Comparison of ENCODE assay signal across 12 mouse cellular contexts in genomic region chr14:122471449-122472085, GRCm38 (mm10). TPM values are rescaled to one million over a fixed set of nuclear protein-coding genes. Genes with fewer than 3 reads are reported as not detected.
DNase-seq lines count a peak whose midpoint lies in the region; ATAC-seq and TF ChIP-seq lines count a peak whose summit lies in the region.
"Had no signal": no experiment of that assay in that cellular context is flagged by ENCODE, and none has a peak within 500 bp of the region (broad histone marks: within the 10 kb centered on the region; RNA-seq: fewer than 3 reads in every experiment).

No protein-coding gene starts in this region.

- peak overlapping the region; percentile 62 for H3K4me2 ChIP-seq in midbrain, embryonic 11.5 days

- H3K4me1 ChIP-seq in midbrain, embryonic 11.5 days (ENCODE audit: control insufficient read depth, insufficient read depth, low read length), result peaks cover 11% of the 10 kb centered on the region
- H3K4me1 ChIP-seq in lung, adult 2 months (ENCODE audit: control insufficient read depth, insufficient read depth, low read length), result peaks cover 4% of the 10 kb centered on the region; the same call in 1 of the 2 replicates
- H3K4me1 ChIP-seq in kidney, adult 2 months (ENCODE audit: control insufficient read depth, insufficient read depth, low read length), result no peaks in the 10 kb centered on the region

- peak; percentile 27 for DNase-seq in 3134 (ENCODE audit: extremely low read depth, insufficient read length, low spot score)
- peak; percentile 78 to 84 for DNase-seq in cerebellum, postnatal 14 days
- peak; percentile 42 for DNase-seq in forelimb bud, embryonic 11.5 days (ENCODE audit: low read depth, low spot score)
- peak; percentile 93 for DNase-seq in midbrain, embryonic 11.5 days (ENCODE audit: low spot score, missing footprints)
- DNase-seq in natural killer cell, adult 2 months (ENCODE audit: low spot score in 2 of 2), result no peak
- DNase-seq in frontal cortex, postnatal 10 days (ENCODE audit: low spot score in 2 of 2), result no peak
- no peak for DNase-seq in lung, adult 2 months
- no peak for DNase-seq in kidney, adult 2 months
- DNase-seq: right cerebral cortex, postnatal 4 days had no signal

- no peaks in the 10 kb centered on the region for H3K9me3 ChIP-seq in midbrain, embryonic 11.5 days (ENCODE audit: control insufficient read depth, low read length)

- peak overlapping the region; percentile 59 for H3K9ac ChIP-seq in midbrain, embryonic 11.5 days (ENCODE audit: low read length)
- H3K9ac ChIP-seq: liver, embryonic 14.5 days had no signal

- no peaks in the 10 kb centered on the region for H3K36me3 ChIP-seq in midbrain, embryonic 11.5 days (ENCODE audit: control insufficient read depth, insufficient read depth, low read length)
- no peaks in the 10 kb centered on the region for H3K36me3 ChIP-seq in kidney, adult 2 months (ENCODE audit: control insufficient read depth, insufficient read depth, low read length)

- WGBS in midbrain, embryonic 11.5 days, result 7% methylated on average over 31 of the region's 31 CpGs
- WGBS in lung, adult 2 months, result 10% methylated on average over 31 of the region's 31 CpGs
- WGBS in kidney, adult 2 months, result 12% methylated on average over 29 of the region's 31 CpGs

- H3K4me3 ChIP-seq in midbrain, embryonic 11.5 days (ENCODE audit: low read depth, low read length), result no peak overlapping the region
- no peak overlapping the region for H3K4me3 ChIP-seq in lung, adult 2 months (replicated peaks; ENCODE audit: extremely low read depth, low read depth, low read length)
- no peak overlapping the region for H3K4me3 ChIP-seq in kidney, adult 2 months (ENCODE audit: insufficient read depth, low read depth, low read length)

- no peak for TF ChIP-seq CTCF in lung, adult 2 months (IDR thresholded peaks at IDR 0.05; ENCODE audit: insufficient read depth, low read length)
- TF ChIP-seq CTCF in kidney, adult 2 months (conservative IDR thresholded peaks at IDR 0.05; ENCODE audit: insufficient read depth, insufficient read length, low read depth, low read length), result no peak

- peaks cover 76% of the 10 kb centered on the region for H3K27me3 ChIP-seq in midbrain, embryonic 11.5 days (ENCODE audit: control insufficient read depth, insufficient read depth, low read length)
- H3K27me3 ChIP-seq in kidney, adult 2 months (replicated peaks; ENCODE audit: control insufficient read depth, insufficient read depth, low read length), result peaks cover 17% of the 10 kb centered on the region
- H3K27me3 ChIP-seq: CH12.LX had no signal

- no peak for ATAC-seq in midbrain, embryonic 11.5 days (ENCODE audit: low FRiP score)

- no peak for TF ChIP-seq POLR2A in lung, adult 2 months (IDR thresholded peaks at IDR 0.05; ENCODE audit: borderline replicate concordance, extremely low read depth, low read depth, low read length)
- TF ChIP-seq POLR2A in kidney, adult 2 months (IDR thresholded peaks at IDR 0.05; ENCODE audit: low read depth, low read length), result no peak

- no peak overlapping the region; the same call in 1 of the 2 replicates for H3K27ac ChIP-seq in midbrain, embryonic 11.5 days (ENCODE audit: low read depth, low read length)
- H3K27ac ChIP-seq in kidney, adult 2 months (ENCODE audit: insufficient read depth, low read depth, low read length), result no peak overlapping the region
- H3K27ac ChIP-seq: liver, embryonic 14.5 days had no signal

RNA-seq across cellular contexts. Expression of gene Zic2, which starts 3.7 kb away (rescaled TPM):
- polyA plus RNA-seq in midbrain, embryonic 11.5 days (2014; fragmentation: Nextera tagmentation; extraction: Ambion mirVana), result 5.8 and 6.3 TPM in 2 replicates
- not detected in 2 replicates for polyA plus RNA-seq in lung, adult 2 months (2012; rRNA removed)
- polyA plus RNA-seq in kidney, adult 2 months (2012; rRNA removed), result not detected in 2 replicates
- polyA plus RNA-seq: heart, embryonic 16.5 days had no signal

RNA-seq across cellular contexts. Expression of gene Zic5, which starts 6.1 kb away (rescaled TPM):
- 14.6 and 15.8 TPM in 2 replicates for polyA plus RNA-seq in midbrain, embryonic 11.5 days (2014; fragmentation: Nextera tagmentation; extraction: Ambion mirVana)
- polyA plus RNA-seq in lung, adult 2 months (2012; rRNA removed), result 0.06 TPM in 1 of 2 replicates, not detected in the other
- not detected in 2 replicates for polyA plus RNA-seq in kidney, adult 2 months (2012; rRNA removed)
- polyA plus RNA-seq: heart, embryonic 16.5 days; liver, embryonic 14.5 days had no signal

RNA-seq across cellular contexts. Expression of gene Gm10837, which starts 18.8 kb away (rescaled TPM):
- 0.41 and 0.45 TPM in 2 replicates for polyA plus RNA-seq in midbrain, embryonic 11.5 days (2014; fragmentation: Nextera tagmentation; extraction: Ambion mirVana)
- polyA plus RNA-seq in lung, adult 2 months (2012; rRNA removed), result not detected in 2 replicates
- not detected in 2 replicates for polyA plus RNA-seq in kidney, adult 2 months (2012; rRNA removed)
- polyA plus RNA-seq: heart, embryonic 16.5 days; liver, embryonic 14.5 days had no signal

RNA-seq across cellular contexts. Expression of gene Gm5089, which starts 20.7 kb away (rescaled TPM):
- 0.62 and 0.64 TPM in 2 replicates for polyA plus RNA-seq in midbrain, embryonic 11.5 days (2014; fragmentation: Nextera tagmentation; extraction: Ambion mirVana)
- not detected in 2 replicates for polyA plus RNA-seq in lung, adult 2 months (2012; rRNA removed)
- not detected in 2 replicates for polyA plus RNA-seq in kidney, adult 2 months (2012; rRNA removed)
- polyA plus RNA-seq: heart, embryonic 16.5 days; liver, embryonic 14.5 days had no signal

Comparison
In these comparisons a context has a peak if more than half of its experiments do, and no peak if none do; other contexts are left out.
1. DNase-seq: peak in 3134 (single experiment), cerebellum, postnatal 14 days (2 of 2), forelimb bud, embryonic 11.5 days (single experiment) and midbrain, embryonic 11.5 days (single experiment); none in natural killer cell, adult 2 months (0 of 2), frontal cortex, postnatal 10 days (0 of 2), lung, adult 2 months (single experiment) and kidney, adult 2 months (single experiment).
2. RNA of gene Zic5, which starts 6.1 kb away (polyA plus RNA-seq): 14.6 to 15.8 TPM in midbrain, embryonic 11.5 days; 0.06 TPM in lung, adult 2 months and not detected in kidney, adult 2 months; every median in the first group is over 10 times any median in the second.